Mouse (Mus musculus) erythroblast, adult 5-6 weeks (primary cell): ENCODE data around the gene Actr1b. TPM values are rescaled to one million over a fixed set of nuclear protein-coding genes. Genes with fewer than 3 reads are reported as not detected.
A peak's percentile ranks its signal among the peaks of the same experiment; 100 is the strongest.
"Not testable (repeated sequence)": the region's sequence is repeated elsewhere in the genome, so short reads cannot be mapped to it uniquely, and the experiment has no call there.

Source experiments
- ATAC-seq: replicated peaks from 2 replicates; pipeline ENCODE4 v1.8.0; 2016; ENCODE audit warnings: moderate number of reproducible peaks, mild to moderate bottlenecking, moderate TSS enrichment, inconsistent platforms; ENCODE audit not compliant: poor library complexity, low FRiP score, severe bottlenecking
- total RNA-seq, 2 experiments: library from RNA; stranded (forward) in 1 of 2; stranded (reverse) in 1 of 2; fragments of 150-400 nt in 1 of 2; fragments of 200-764, 138-1000 nt in 1 of 2; gene quantifications; 2 replicates each; pipeline versions ENCODE4 v1.2.3 to v1.2.4; 2015 to 2017; ENCODE audit warnings: low replicate concordance in 2 of 2

Actr1b gene
- total RNA-seq, 2 experiments from 2014 or later, result 4.2 to 6.2 TPM

DNA sequence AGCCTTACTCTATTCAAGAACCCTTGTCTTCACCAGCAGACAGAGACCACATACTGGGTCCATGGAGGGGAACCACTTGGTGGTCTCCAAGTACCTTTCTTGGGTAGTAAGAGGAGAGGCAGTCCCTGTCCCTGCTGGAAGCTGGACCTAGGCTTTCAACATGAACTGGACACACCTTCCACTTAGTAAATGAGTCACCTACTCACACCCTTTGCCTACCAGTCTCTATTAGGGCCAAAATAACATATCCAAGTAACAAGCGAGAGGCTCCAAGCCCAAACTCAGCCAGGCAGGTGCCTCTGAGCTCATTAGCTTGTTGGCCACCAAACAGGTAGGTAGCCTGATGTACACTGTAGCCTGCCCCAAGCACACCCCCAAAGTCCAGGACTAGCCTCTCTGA, 5.6 kb downstream of the Actr1b start:
- ATAC-seq, result 0 out of 2 replicates have a peak, but pooled peaks have one; percentile 2

- ATAC-seq, result no peak
Observed at GRCm38 (mm10) chr1:36707797-36708196, 6.4 kb downstream of the Actr1b start.

GRCm38 (mm10) chr1:36707166-36707565, 7.1 kb downstream of the Actr1b start:
- ATAC-seq, result no peak

- no peak for ATAC-seq
Observed at GRCm38 (mm10) chr1:36697030-36697429, 17.2 kb downstream of the Actr1b start.

GRCm38 (mm10) chr1:36696411-36696810, 17.8 kb downstream of the Actr1b start:
- no peak for ATAC-seq

- ATAC-seq, result no peak
Observed at GRCm38 (mm10) chr1:36694871-36695270, 19.4 kb downstream of the Actr1b start.

DNA sequence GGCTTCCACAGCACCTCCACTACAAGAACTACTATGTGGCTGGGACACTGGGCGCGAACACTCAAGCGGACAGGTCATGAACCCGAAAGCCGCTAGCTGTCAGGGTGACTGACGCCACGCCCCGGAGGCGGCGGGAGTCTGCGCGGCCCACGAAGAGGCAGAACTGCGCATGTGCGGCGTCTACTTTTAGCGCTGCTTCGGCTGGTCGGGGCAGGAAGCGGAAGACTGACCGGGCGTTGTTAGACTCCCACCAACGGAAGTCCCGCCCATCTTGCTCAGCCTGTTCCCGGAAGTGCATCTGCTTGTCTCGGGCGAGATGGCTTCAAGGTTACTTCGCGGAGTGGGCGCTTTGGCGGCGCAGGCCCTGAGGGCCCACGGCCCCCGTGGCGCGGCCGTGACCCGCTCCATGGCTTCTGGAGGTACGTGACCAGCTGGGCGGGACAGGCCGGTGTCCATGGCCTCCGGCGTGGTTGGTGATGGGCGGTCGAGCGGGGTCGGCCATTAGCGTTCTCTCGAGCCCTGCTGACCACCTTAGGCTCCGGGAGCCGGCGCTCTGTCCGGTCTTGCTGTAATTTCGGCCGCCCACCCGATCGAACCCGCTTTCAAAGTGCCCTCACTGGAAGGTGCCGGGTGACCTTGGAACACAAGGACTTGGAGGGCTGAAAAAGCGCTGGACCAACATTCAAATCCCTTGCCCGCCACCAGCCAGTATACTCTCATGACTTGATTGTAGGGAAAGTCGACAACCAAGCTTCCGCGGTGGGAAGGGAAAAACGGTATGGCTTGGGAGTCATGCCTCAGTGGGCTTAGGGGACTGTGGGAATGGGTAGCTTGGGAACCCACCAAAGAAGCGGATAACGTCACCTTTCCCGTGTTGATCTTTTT, 22.7 kb downstream of the Actr1b start, which contains the start of gene Cox5b:
Cox5b (plus strand) TSS at position 179 of the 885 bp plus-strand sequence.
- ATAC-seq, result peak; percentile 98

- ATAC-seq, result no peak
Observed at GRCm38 (mm10) chr1:36690671-36691235, 23.5 kb downstream of the Actr1b start.

GRCm38 (mm10) chr1:36683810-36684467, 30.3 kb downstream of the Actr1b start:
- ATAC-seq, result peak; percentile 79

- ATAC-seq, result no peak
Observed at GRCm38 (mm10) chr1:36682620-36683355, 31.4 kb downstream of the Actr1b start, which contains the start of gene Fam178b. Gene Fam178b (minus strand): TSS chr1:36683183.

- no peak for ATAC-seq
Observed at GRCm38 (mm10) chr1:36680893-36681292, 33.3 kb downstream of the Actr1b start.

- no peak for ATAC-seq
Observed at GRCm38 (mm10) chr1:36674936-36675335, 39.3 kb downstream of the Actr1b start.

- no peak for ATAC-seq
Observed at GRCm38 (mm10) chr1:36672648-36673350, 41.4 kb downstream of the Actr1b start.

- ATAC-seq, result no peak
Observed at GRCm38 (mm10) chr1:36671260-36671659, 43.0 kb downstream of the Actr1b start.

DNA sequence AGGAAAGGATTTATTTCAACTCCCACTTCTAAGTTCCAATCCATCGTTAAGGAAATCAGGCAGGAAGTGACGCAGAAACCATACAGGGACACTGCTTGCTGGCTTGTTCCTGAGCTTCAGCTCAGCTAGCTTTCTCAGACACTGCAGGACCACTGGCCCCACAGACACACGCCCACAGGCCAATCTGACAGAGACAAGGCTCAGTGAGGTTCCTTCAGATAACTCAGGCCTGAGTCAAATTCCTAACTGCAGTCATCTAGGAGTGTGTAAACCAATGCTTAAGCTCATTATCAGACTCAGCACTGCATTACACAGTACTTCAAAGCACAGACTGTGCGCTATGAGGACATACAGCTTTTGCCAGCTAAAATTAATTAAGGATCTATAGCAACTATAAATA, 44.0 kb downstream of the Actr1b start:
- ATAC-seq, result no peak

DNA sequence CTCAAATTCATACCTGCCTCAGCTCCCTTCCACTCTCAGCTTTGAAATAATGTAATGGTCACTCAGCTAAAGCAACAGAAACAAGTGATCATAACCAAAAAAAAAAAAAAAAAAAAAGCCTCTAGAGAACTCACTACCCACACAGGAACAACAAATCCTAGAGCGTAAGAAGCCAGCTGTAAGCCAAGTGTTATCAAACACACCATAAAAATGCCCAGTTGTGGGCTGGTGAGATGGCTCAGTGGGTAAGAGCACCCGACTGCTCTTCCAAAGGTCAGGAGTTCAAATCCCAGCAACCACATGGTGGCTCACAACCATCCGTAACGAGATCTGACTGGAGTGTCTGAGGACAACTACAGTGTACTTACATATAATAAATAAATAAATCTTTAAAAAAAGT, 46.2 kb downstream of the Actr1b start:
- not testable (repeated sequence) for ATAC-seq

GRCm38 (mm10) chr1:36665934-36666333, 48.3 kb downstream of the Actr1b start:
- ATAC-seq, result no peak

DNA sequence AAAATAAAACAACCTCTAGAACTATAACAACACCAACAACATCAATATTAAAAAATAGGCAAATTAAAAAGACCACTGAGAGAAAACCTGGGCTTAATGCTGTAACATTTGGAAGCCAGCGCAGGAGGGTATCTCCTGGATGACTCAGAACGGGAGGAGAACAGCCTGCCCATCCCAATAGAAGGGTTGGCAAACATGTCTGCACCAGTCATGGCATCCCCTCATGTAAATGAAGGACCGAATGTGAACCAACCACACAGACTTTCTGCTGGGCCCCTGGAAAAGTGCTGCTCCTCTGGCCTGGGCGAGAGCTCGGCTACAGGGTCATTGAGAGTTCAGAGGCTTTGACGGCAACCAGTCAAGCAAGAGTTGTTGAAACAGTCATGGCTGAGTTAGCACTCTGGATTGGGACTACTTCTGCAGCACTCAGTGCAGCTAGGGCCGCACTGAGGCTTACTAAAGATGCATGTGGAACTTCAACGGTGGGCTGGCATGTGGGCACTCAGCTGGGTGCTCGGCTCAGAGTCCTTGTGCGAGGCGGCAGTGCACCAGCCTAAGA, 49.0 kb downstream of the Actr1b start:
- ATAC-seq, result no peak

GRCm38 (mm10) chr1:36664457-36664856, 49.8 kb downstream of the Actr1b start:
- ATAC-seq, result no peak
